Mouse (Mus musculus): ENCODE data around the gene Sik2.

GRCm38 (mm10) chr9:50974631-50975030 lies 34.2 kb downstream of the Sik2 start:
- TF ChIP-seq MAX (IDR thresholded peaks at IDR 0.05) (no peak), CTCF (IDR thresholded peaks at IDR 0.05; ENCODE audit: control insufficient read depth, insufficient read depth, insufficient read length) (no peak), MYOD1 (IDR thresholded peaks at IDR 0.05; ENCODE audit: control insufficient read depth, insufficient read length, low read depth) (no peak), USF1 (IDR thresholded peaks at IDR 0.05; ENCODE audit: low read depth) (no peak), CEBPB (IDR thresholded peaks at IDR 0.05; ENCODE audit: low read depth) (no peak), FOSL1 (IDR thresholded peaks at IDR 0.05; ENCODE audit: insufficient read depth, low read length, poor library complexity, severe bottlenecking) (no peak), MYOG (IDR thresholded peaks at IDR 0.05; ENCODE audit: control insufficient read depth, extremely low read depth, insufficient read length) (no peak)

All from C2C12 (cell line).